Mouse (Mus musculus): ENCODE data around the gene Sept11. TPM values are rescaled to one million over a fixed set of nuclear protein-coding genes. Genes with fewer than 3 reads are reported as not detected.

Sept11 gene
- total RNA-seq (2023) = 10 to 100 TPM; 30.2 to 46.0 TPM

DNA sequence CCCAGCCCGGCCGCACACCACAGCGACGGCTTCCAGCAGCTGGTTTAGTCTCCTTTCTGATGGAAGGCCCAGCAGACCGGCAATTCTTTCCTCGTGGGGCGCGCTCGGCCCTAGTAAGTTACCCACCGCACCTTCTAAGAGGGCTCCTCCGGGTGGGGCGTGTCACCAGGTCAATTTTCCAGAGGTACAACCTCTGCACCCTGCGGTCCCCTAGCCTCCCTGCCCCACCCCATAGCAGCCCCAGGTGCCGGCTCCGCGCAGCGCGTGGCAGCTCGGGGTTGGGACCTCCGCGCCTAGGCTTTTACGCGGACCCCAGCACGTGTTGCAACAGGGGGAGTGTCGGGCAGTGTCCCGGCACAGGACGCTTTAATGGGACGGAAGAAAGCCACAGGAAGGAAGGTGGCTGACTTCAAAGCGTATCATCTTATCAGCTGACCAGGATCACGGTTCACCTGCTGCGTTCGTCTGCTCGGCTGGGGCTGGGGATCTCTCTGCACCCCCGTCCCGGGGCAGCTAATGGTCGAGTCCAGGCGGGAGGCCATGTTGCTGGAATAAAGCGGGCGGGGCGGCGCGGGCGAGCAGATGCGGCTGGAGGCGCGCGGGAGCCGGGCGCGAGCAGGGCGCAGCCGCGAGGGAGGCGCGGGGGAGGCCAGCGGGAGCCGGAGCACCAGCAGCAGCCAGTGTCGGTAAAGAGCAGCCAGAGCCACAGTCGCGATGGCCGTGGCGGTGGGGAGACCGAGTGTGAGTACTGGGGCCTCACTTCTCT lies at the start of gene Sept11:
TSS of gene Sept11 (plus strand) at position 581 of the 766 bp plus-strand sequence.

GRCm38 (mm10) chr5:93044584-93045370 lies 48.5 kb upstream of the Sept11 start, which contains the start of gene Sowahb:
Gene Sowahb (minus strand): TSS chr5:93045022.

GRCm38 (mm10) chr5:93206109-93207005 lies 113.1 kb downstream of the Sept11 start, which contains the start of the genes Ccni and 2010109A12Rik:
Gene Ccni (minus strand): TSS chr5:93206495.
Gene 2010109A12Rik (plus strand): TSS chr5:93206518.

Other genes with a start within 250 kb of the Sept11 start
- gene Sowahb, start 48.4 kb upstream of the Sept11 start, total RNA-seq (2023) = not detected
- gene Ccni, start 113.1 kb downstream of the Sept11 start, total RNA-seq (2023) = 100 to 1,000 TPM; 175 to 180 TPM
- 1 to 10 TPM in 1 of 2 experiments, under 1 TPM in 1; 0.57 to 1.6 TPM for gene 2010109A12Rik, start 113.1 kb downstream of the Sept11 start, total RNA-seq (2023)
- 10 to 100 TPM; 81.6 to 93.6 TPM for gene Ccng2, start 173.8 kb downstream of the Sept11 start, total RNA-seq (2023)

Measured in neutrophil, adult 59 days (primary cell).